Mouse (Mus musculus) heart, postnatal 36 days (tissue): ENCODE results near the gene Nxph1. TPM values are rescaled to one million over a fixed set of nuclear protein-coding genes. Genes with fewer than 3 reads are reported as not detected.

Source experiments
- DNase-seq, 2 experiments: peaks; one replicate each; pipeline ENCODE4 v3.0.0; 2021 to 2022
- intact Hi-C: fragments of 180-260 bp; cut with DNase I; formaldehyde crosslinking; loops from one replicate; pipeline ENCODE4 v1.15.1; 2025
- total RNA-seq, 2 experiments: library from RNA; stranded (reverse); gene quantifications; 2 replicates each; pipeline ENCODE4 v1.2.3; 2021

The Nxph1 gene
- not detected for total RNA-seq

DNA sequence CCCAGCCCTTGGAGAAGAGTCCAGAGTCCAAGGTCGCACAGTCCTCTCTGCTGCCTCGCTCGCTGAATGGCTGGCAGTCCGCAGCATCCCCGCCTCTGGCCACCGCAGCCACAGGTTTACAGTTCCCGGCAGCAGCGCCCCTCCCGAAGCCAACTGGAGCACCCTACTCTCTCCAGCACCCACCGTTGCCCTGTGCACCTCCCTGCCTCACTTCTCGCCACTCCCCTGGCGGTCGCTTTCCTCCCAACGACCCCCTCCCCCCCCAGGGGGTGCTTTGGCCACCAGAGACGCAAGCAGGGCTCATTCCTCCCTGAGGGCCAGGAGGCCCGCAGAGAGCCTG lies at the start of gene Nxph1:
Gene Nxph1, plus strand, starts transcription at position 301 of the 340 bp plus-strand sequence.
- intact Hi-C loops = no loop called here
- DNase-seq = no peak

DNA sequence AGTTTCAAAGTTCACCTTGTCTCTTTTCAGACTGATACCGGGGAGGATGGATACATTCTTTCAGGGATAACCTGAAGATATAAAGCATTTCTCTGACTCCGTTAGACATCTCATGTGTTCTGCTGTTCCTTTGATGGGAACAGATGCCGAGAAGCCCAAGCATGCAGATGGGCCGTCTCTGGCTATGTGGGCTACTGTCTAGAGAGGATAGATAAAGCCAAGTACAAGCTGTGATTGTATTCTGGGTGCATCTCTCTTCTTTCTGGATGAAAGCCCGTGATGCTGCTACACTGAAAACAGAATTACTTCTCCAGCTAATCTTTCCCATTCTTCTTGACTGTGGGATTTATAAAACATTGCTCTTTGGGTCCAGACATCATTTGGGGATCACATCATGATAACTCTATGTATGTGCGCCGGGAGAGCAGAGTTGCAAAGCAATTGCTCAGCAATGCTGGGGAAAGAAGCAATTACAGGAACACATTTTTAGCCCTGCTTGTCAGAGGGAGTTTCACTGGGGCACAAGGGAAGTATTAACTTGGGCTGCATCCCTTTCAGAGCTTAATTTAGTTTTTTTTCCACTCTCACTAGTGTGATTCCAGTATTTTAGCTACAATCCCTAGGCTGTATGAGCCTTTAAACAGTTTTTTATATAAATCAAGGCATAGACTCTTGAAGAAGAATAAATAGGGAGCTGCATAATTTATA lies 48.1 kb upstream of the Nxph1 start:
- intact Hi-C loops = no loop called here
- no peak for DNase-seq

DNA sequence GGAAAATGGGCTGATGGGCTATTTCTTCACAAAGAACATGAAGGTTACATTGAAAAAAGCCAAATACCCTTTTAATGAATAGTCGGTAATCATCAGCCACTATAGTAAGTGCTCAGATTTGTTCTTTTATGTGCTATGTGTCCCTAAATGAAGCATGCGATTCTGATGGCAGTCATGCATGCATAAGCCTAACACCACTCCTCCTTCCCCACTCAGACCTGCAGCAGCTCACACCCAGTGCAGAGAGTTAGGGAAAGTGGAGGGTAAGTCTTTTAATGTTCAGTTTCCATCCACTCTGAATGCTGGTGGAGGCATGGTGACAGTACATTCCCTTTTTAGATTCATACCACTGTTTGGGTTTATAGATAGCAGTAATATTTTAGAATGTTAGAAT lies 47.5 kb upstream of the Nxph1 start:
- intact Hi-C loops = no loop called here
- DNase-seq = no peak

DNA sequence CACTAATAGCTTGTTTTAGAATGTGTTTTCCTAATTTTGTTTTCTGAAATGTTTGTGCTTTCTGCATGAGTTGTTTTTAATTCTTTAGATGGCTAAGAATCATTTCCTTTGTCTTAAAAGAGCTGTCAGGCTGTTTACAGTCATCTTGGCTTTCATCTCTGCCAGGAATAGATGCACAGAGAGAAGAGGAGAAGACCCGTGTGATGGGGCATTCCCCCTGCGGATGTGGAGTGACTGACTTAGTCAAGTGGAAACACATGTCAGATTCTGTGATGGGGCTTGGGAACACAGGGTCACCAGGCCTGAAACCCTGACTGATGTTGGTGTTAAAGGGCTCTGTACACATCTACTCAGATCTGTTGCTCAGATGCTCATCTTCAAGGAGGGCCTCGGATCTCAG lies 40.3 kb upstream of the Nxph1 start:
- DNase-seq = no peak
- intact Hi-C loops = no loop called here

DNA sequence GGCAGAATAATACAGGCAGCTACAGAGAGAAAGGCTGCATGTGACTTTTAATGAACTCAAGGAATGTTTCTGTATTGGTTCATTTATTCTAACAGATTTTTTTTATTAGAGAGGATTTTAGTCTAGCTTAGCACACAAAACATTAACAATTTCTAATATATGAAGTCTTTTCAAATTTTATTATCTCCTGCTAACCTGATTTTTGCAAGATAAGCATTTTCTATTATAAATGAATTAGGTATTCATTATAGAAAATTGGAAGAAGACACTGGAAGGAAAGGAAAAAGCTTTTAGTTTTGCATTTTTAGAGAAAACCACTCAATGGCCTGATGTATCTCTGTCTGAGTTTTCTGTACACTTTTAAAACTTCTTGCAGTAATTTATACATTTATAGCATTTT lies 34.8 kb upstream of the Nxph1 start:
- intact Hi-C loops = no loop called here
- no peak for DNase-seq

DNA sequence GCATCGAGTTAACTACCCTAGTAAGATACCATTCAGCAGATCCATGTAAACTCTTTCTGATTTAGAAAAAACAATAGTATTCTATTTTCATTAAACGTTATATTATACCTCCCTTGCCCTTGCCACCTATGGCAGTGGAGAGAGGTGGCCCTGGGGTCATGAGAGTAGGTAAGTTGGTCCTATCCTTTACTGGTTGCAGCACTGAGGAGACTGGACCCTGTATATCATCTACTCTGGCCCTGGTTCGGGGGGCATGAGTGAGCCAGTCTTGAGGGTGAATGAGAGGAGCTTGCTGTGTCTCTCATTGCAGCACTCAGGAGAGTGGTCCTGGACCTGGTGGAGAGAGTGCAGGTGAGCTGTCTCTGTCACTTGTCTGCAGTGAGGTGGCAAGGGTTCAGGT lies 33.5 kb upstream of the Nxph1 start:
- no peak for DNase-seq
- intact Hi-C loops = no loop called here

DNA sequence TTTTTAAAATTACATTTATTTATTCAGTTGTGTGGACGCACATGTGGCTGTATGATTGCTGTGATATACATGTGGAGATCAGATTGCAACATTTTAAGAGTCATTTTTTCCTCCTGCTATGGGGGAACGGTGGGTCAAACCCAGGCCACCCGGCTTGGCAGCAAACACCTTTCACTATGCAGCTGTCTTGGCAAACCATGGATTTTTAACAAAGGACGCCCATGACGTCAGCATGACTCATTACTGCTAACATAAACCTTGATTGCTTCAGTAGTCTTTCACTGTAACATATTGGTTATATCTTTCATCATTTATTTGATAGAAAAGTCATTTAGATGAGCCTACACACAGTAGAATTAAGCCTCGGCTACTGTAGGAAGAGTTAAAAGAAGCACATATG lies 23.8 kb upstream of the Nxph1 start:
- DNase-seq = no peak

DNA sequence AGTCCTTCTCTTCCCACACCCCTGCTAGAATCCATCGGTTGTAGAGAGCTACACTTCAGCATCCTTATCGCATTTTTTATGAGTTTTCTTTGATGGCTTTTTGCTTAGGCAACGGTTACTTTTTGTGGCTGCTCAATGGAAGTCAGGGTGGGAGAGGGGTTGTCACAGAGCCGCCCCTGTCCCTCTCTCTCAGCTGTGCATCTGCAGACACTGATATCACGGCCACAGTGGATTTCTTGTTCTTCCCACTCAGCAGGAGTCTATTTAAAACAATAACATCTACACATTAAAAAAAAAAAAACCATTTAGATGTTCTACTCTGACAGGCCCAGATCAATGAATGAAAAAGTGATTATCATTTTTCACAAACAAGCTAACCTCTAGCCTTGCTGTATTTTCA lies 13.0 kb upstream of the Nxph1 start:
- intact Hi-C loops = loop anchor here (2.0 kb wide), 1 partner anchor 300 kb away; no protein-coding TSS in a partner anchor
- no peak for DNase-seq

More for the DNA sequence above, 23.8 kb upstream of the Nxph1 start:
- intact Hi-C loops = no loop called here

DNA sequence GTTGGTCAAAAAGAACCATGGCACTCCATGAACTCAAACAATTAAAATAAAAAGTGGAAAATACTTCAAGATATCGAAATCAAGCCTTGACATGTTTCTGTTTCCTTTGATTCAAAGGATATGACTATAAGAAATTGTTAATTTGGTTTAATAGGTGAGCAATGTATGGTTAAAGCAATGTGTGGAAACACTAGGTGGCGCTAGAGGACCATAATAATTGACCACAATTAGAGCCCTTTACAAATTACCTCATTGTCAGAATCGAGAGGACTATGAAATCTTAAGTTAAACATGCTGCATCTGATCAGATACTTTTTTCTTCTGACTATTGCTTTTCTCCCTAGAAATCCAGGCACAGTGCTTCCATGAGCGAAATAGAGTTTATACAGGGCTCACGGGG lies 12.5 kb upstream of the Nxph1 start:
- peak; percentile 40 to 44 for DNase-seq
- intact Hi-C loops = loop anchor here (2.0 kb wide), 1 partner anchor 299 kb away; no protein-coding TSS in a partner anchor

DNA sequence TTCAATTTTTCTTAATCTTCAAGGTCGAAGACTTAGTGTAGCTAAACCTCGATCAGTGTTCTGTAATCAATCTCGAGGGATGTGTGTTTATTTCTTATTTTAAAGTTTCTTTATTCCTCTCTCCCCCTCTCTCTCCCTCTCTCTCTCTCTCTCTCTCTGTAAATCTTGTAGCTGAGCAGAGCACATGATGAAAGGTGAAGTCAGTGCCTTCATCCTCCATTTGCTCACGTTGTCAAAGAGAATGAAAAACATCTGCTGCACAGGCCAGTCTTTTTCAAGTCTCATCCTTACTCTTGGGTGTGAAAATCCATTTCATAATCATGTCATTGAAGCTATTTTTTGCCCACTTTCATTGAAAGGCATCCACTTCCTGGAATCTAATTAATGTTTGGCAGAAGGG lies 12.1 kb upstream of the Nxph1 start:
- no peak for DNase-seq
- intact Hi-C loops = no loop called here

DNA sequence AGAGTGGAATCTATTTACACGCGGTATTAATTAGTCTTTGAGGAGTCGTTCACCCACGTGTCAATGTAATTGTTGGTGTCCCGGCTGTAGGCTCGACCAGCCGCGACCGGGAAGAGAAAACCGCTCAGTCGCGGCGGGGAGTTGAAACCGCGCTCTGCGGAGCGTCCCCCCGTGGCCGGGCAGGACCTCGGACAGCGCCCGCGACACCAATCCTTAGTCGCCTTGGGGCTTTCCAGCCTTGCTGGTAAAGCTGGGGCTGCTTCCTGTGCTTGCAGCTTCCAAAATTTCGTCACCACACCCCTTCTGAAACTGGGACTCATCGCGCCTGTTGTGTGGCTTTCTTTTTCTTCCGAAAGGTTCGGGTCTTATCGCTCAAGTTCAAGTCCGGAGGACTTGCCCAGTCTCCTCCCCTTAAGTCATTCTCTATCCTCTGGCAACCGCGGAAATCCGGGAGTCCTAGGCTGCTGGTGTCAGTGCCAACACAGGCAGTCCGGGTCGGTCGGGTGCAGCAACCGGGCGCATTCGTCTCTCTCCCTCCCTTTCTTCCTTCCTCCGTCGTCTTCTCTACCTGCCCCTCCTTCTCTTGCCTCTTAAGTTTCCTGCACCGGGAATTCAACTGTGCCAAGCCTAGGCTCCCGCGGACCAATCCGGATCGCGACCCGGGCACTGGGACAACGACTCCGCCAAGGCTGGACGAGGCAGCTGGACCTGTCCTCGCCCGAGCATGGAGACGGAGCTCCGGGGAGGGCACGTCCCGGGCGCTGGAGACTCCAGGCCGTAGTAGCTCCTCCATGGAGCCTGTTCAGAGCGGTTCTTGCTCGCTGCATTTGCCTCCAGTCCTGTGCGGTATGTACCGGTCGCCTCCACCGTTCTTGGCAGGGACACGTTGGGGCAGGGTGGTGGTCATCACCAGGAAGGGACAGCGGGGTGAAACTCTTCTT lies 510 bp downstream of the Nxph1 start:
- intact Hi-C loops = no loop called here
- peak in 1 of 2 experiments; percentile 42 for DNase-seq

DNA sequence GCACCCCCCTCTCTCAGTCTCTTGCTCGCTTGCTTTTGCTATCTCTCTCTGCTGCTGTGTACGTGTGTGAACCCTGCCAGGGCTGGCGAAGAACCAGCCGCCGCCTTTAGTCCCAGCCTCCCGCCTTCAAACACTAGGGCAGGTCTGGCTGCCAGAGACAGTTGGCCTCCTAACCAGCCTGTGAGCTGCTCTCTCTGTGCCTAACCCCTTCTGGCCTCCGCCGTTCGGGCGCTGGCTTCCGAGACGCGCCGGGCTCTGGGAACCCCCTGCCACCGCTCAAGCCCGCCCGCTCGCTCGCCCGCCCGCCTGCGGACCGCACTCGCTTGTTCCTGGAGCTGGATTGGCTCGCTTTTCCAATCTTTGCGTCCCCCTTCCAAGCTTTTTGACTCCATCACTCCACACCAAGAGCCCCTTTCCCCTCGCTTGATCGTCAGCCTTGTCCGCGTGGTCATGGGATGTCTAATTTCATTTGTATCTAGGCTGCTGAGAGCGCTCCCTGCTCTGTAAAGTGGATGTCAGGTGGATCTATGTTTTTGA lies 1.5 kb downstream of the Nxph1 start:
- no peak for DNase-seq
- intact Hi-C loops = no loop called here

DNA sequence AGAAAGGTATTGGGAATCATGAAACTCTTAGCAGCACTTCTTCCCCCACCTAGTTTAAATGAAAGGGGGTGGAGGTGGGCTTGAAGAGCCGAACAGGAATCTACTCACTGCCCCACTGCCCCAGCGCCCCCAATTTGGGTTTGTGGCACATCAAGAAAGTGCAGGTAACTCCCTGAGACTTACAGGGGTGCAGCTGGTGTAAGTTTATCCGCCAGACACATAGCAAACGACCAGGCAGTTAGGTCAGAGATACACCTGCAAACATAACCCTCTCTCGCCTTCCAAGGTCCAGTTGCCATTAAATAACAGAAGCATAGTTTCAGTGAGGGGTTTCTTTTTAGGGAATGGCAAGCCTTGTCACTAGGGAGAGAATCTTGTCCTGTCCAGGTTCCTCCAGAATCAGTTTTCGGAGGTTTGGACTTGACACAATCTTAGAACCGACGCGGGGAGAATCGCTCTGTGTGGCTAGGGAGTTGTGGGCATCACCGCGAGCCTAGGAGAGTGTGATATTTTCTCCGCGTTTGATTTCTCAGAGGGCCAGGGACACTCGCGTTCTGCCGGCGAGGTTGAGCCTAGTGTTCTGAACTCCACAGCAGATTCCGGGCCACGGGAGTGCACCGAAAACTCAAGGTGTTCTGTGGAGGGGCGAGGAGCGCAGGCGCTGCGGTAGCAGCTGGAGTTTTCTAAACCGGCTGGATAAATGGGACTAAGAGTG lies 2.5 kb downstream of the Nxph1 start:
- intact Hi-C loops = no loop called here
- DNase-seq = no peak

DNA sequence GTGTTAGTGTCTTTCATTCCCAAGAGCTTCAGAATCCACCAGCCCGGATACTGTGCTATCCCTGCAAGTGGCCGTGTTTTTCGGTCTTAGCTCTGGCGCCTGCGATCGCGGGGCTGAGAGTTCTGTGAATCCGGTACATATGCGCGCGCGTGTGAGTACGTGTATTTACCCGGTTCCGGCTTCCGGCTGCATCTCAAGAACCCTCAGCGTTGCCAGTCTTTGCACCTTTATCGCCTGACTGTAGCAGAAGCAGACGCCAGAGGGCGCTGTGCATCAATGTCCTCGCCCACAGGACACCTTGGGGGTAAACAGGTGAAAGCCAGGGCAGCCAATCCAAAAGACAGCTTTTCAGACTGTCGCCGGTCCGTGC lies 3.1 kb downstream of the Nxph1 start:
- intact Hi-C loops = no loop called here

DNA sequence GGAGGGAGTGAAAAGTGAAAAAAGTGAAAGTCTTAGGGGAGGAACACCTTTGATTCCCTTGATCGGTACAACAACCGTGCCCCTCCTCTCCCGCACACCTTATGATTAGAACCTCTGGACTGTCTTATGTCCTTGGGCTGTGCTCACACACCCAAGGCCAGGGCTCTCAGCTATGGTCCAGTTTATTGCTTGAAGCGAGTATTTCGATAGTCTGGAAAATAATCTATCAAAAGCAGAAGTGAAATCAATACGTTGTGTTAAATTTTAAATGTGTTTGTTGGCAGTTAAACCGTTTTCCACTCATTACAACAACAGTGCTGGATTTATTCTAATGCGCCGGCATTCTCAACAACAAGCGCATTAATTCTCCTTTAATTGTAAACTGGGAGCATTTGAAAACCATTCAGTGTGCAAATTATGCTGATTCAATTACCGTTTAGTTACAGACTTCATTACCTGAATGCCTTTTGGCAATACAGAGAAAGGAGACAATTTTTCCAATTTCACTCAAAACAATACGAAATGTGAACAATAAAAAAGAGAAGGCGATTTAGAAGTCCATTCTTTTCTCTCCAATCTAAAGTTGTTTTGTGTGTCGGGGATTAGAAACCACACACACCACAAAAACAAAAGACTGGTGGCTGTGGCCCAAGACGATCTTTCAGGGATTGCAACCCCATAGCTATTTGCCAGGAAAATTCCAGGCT lies 3.8 kb downstream of the Nxph1 start:
- intact Hi-C loops = no loop called here
- DNase-seq = no peak

More for the DNA sequence above, 3.1 kb downstream of the Nxph1 start:
- peak in 1 of 2 experiments; percentile 11 for DNase-seq

DNA sequence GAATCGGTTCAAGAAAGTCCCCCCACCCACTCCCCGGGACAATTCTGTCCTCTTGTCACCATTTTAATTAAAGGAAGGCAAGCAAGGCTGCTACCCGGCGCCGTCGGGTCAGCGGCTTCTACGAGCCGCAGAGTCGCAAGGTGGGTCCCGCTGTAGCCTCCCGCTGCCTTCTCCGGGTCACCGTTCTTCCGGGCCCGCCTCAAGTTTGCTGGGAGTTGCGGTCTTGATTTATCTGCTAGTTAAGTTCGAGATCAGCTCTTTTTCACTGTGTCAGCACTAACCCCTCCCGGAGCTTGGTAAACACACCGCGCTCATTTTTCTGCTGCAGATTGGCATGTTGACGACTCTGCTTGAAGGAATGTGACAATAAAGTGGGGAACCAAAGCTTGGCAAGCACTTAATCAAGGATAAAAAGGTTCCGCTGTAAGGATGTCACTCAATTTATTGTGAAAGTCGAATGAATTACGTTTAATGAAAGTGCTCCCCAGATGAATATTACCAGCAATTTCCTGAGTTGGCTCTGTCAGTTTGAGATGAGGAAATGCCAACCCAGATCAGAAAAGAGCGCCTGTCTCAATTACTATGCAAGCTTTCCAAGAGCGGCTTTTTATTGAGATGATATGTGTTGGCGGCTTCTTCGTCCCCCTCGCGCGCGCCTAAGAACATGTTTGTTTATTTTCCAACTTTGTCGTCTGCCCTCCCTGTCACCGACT lies 7.7 kb downstream of the Nxph1 start:
- intact Hi-C loops = no loop called here
- DNase-seq = no peak

DNA sequence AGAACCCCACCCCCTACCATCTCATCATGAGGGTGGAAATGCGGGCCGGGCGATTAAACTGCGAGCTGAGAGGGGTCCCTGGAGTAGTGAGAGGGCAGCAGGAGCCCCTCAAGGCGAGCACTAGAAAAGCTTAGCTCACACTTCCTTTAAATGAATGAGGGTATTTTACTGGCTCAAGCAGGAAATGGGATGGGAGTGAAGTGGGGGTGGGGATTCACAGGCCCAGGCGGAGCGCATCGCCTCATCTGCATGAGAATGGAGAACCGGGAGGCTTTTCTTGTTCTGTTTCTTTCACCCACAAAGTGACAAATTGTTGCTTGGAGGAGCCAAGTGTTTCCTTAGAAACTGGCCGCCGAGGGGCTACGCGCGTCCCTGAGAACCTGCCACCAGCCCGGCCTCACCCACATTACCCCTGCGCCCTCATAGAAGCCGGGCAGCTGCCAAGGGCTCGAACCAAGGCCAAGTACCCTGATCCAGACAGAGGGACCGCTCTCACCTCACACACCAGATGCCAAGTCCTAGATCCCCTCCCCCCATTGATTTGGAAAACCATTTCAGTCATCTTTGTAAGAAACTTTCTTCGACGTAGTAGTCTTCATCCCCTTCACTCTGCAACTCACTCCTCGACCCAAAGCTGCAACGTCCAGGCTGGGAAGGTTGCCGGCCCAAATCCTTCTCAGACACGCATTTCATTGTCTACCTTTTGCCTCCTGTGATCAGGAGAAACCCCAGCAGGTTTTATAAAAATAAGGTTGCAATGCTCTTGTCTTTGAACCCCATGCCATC lies 8.7 kb downstream of the Nxph1 start:
- no peak for DNase-seq
- intact Hi-C loops = no loop called here

DNA sequence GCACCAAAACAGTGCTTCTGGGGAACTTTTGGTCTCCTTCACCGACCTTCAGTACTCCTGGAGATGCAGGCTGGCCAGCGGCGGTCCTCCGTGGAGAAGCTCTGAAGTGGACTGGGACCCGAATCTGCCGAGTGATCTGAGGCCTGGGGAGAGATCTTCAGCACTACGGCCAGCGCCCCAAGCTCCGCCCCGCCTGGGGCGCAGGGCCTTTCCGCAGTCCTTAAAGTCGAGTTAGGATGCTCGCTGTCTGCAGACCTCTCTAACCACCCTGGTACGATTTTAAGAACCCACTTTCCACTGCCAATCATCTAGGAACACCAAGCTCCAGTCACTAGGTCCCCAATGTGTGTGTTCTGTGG lies 9.3 kb downstream of the Nxph1 start:
- DNase-seq = no peak
- intact Hi-C loops = no loop called here
